Mouse (Mus musculus) ovary, postnatal 14 days (tissue): ENCODE data around the gene Ubap1.
A peak's percentile ranks its signal among the peaks of the same experiment; 100 is the strongest.

ENCODE experiments used
- DNase-seq: peaks from one replicate; pipeline ENCODE4 v3.0.0; 2022; ENCODE audit warnings: low spot score

Gene Ubap1

DNA sequence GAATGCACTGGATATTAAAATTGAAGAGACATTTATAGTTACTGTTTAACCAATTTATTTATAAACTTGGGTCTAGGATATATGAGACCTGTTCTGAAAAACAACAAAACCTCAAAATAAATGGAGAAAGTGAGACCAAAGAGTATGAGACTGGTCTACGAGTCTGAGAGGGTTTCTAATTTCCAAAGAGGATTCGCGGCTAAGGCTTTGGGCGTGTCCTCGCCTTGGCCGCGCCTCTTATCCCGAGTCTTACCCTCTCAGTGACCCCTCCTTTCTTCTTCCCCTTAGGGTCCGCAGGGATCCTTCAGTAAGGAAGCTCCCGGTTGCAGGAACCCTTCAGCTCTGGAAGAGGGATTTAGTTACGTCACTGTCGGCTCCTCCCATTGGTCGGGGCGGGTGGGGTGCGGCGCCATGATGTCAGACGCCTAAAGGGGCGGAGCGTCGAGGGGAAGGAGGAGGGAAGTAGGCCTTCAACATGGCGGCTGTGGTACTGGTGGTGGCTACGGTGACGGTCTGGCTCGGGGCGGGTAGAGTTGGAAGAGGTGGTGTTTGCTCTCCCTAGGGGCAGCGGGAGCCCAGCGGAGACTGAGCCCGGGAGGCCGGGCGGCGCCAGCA, at the start of gene Ubap1:
Ubap1 (plus strand) TSS at position 413 of the 615 bp plus-strand sequence.
- peak; percentile 83 for DNase-seq

DNA sequence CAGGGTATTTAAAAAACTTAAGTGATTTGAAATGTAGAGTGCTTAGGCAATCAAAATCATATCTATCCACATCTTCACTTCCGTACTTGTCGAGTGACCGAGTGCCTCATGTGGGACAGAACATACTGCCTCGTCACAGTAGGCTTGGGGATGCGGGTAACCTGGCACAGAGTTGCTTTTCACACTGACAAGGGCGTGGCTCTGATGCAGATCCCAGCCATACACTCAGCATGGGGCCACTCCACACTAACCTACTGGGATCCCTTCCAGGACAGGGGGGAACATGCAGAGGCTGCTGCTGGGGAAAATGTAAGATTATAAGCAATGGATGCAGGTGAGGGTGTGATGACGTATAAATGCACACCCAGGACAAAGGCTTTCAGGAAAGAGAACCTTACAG, 45.1 kb upstream of the Ubap1 start:
- no peak for DNase-seq

GRCm38 (mm10) chr4:41304302-41304701, 44.5 kb upstream of the Ubap1 start:
- DNase-seq, result no peak

- DNase-seq, result no peak
These were observed 41.4 kb upstream of the Ubap1 start for GRCm38 (mm10) chr4:41307406-41307805.

DNA sequence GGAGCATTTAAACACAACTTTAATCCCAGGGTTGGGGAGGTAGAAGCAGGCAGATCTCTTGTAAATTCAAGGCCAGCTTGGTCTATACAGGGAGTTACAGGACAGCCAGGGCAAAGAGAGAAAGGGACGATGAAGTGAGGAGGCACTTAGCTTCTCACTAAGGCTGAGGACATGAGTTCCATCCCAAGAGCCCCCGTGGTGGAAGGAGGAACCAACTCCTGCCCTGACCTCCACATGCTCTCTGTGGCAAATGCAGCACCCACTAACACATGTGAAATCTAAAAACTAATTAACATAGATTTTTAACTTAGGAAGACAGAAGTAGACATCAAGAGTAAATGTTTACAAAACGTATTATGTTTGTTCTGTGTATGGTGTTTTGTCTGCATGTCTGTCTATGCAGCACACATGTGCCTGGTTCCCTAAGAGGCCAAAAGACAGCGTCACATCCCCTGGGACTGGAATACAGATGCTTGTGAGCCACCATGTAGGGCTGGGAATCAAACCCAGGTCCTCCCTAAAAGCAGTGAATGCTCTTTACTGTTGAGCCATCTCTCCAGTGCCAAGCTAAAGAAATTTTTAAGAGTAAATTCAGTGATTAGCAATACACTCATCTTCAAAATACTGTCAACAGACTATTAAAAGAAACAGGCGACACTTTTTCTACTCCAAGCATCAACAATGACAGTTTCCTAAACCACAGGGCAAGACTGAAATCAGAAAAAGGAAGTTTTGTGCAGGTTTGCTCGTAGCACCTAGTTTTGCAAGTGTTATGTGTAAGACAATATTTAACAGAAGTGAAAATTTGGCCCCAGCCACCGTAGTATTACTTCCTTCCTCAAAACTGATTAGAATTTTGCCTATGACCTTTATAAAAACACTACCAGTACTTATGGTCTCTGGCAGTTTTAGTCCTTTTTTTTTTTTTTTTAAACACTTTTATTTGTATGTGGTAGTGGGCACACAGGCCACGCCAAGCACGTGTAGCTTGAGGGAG, 37.9 kb upstream of the Ubap1 start:
- DNase-seq, result no peak

GRCm38 (mm10) chr4:41313722-41314121, 35.1 kb upstream of the Ubap1 start:
- no peak for DNase-seq

GRCm38 (mm10) chr4:41314141-41315129, 34.4 kb upstream of the Ubap1 start, which contains the start of gene Dcaf12:
Gene Dcaf12 (minus strand): TSS chr4:41314889.
- peak; percentile 92 for DNase-seq

GRCm38 (mm10) chr4:41315173-41315572, 33.6 kb upstream of the Ubap1 start:
- DNase-seq, result no peak

- DNase-seq, result no peak
These were observed 30.5 kb upstream of the Ubap1 start for GRCm38 (mm10) chr4:41318267-41318666.

- DNase-seq, result no peak
These were observed 27.8 kb upstream of the Ubap1 start for GRCm38 (mm10) chr4:41320971-41321370.

DNA sequence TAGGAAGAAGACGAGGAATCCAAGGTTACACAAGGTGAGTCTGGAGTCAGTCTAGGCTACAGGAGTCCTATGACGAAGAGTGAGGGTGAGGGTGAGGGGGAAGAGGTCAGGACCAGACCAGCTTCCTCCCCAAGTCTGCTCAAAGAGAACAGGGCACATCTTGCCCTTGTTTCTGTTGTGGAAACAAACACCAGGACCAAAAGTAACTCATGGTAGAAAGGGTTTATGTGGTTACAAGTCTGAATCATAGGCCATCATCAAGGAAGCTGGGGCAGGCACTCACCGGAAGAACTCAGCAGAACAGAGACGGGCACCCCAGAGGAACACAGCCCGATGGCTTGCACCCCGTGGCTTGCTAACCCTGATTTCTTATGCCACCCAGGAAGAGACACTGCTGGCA, 21.9 kb upstream of the Ubap1 start:
- no peak for DNase-seq

- no peak for DNase-seq
These were observed 19.3 kb upstream of the Ubap1 start for GRCm38 (mm10) chr4:41329481-41329880.

- no peak for DNase-seq
These were observed 17.7 kb upstream of the Ubap1 start for GRCm38 (mm10) chr4:41331085-41331484.

DNA sequence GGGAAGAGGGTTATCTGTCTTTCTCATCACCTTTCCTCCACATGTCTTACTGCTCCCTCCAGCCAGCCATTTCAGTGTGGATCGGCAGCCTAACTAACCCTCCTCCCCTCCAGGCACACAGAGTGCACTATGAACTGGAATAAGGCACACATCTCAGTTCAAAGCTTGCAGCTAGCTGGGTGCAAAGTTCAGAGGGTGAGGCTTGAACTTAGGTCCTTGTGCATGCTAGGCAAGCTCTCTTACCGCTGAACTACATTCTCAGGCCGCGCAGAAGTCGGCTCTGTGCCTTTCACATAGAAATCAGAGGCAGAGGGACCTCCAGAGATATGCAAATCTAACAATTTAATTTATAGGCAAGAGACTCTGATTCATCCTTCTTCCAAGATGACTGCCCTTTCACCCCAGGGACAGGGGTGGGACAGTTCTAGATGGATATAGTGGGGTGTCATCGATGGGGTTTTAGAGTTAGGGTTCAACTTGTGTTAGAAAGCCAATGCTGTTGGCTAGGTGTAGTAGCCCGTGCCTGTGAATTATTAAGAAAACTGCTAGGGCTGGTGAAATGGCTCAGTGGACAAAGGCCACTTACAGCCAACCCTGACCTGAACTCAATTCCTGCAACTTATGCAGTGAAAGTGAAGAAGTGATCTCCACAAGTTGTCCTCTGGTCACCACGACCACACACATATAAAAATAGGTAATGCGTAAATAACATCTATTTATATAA, 16.9 kb upstream of the Ubap1 start:
- DNase-seq, result no peak

DNA sequence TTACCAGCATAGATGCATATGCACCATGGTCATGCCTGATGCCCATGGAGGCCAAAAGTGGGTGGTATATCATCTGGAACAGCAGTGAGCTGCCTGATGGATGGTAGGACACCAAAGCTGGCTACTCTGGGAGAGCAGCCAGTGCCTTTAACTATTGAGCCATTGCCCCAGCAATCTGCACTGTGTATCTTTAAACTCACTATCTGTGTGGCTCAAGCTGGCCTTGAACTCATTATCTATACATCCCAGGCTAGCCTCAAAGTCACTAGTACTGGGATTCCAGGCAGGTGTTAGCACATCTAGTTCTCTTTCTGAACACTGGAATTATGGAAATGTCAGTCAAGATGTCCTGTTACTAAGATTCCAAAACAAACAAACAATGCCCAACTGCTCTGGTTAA, 12.2 kb upstream of the Ubap1 start:
- no peak for DNase-seq

DNA sequence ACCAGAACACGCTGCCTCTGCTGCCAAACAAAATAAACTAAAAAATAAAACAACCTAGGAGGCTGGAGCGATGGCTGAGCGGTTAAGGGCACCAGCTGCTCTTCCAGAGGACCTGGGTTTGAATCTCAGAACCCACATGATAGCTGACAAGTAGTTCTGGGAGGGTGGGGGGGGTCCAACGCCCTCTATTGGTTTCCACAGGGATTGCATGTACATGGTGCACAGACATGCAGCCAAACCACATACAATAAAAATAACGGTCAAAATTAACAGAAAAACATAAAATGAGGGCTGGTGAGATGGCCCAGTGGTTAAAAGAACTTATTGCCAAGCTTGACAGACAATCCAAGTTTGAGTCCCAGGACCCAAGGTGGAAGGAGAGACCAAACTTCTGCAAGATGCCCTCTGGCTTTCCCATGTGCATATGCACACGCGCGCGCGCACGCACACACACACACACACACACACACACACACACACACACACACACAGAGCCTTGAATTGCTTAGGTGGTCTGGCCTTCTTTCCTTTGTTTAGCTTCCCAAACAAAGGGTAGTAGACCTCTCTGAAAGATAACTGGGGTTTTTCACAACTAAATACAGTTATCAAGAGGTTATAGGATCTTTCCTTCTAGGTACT, 7.8 kb upstream of the Ubap1 start:
- no peak for DNase-seq

DNA sequence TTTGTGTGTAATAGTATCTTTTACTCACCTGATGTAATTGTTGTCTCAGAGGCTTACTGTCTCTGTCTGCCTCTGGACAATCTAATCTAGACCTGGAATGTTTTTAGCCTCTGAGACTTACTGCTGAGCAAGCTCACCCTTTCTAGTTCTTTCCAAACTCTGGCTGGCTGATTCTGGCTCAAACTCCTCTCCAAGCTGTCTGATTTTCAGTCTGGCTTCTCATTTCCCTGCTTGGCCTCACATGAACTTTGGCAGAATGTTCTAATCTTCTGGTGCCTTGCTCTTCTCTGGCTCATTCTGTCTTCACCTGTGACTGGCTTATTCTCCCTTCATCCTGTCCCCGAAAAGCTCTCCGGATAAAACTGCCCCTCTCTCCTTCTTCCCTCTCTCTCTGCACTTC, 2.8 kb upstream of the Ubap1 start:
- DNase-seq, result no peak

DNA sequence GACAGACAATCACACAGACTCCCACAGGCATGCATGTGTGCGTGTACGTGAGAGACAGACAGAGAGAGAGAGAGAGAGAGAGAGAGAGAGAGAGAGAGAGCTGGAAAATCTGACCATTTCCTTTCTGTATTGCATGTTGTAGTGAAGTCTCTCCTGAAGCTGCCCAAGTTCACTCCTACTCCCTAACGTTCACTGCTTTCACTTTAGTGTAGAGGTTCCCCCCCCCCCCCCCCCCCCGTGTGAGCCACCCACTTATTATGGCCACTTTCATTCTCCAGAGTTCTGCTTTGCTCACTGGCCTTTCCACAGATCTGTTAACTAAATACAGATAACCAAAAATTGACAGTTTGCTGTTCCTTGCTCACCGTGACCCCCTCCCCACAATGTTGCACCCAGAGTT, 957 bp upstream of the Ubap1 start:
- no peak for DNase-seq

DNA sequence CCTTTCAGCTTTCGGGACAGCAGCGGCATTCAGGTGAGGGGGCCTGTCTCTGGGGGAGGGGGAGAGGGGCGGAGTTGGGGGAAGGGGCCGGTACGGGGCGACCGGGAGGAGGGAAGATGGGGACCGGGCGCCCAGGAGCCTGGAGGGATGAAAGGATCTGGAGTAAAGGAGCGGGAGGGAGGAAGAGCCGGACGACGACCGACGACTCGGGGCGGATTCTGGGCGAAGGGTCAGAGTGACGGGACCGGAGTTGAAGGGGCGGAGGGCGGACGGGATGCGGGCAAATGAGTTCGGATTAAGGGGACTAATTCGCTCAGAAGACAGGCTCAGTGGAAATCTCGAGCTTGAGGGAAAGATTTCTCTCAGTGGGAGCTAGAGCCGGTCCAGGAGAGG, 399 bp downstream of the Ubap1 start:
- DNase-seq, result peak; percentile 46

- DNase-seq, result no peak
These were observed 4.0 kb downstream of the Ubap1 start for GRCm38 (mm10) chr4:41352758-41353157.

DNA sequence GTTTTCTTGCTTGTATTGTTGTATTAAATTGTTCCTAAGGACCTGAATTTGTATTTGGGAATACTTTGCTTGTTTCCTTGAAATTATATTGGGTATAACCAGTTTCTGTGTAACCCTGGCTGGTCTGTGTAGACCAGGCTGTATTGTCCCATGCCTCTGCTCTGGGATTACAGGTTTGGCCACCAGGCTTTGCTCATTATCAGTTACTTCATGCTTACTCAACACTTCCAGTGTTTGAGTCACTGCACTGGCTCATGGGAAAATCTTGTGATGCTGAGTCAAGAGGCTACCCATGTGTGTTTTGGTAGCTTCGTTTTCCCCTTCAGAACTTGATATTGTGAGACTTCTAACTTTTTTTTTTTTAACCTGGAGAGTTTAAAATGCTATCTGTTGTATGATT, 4.5 kb downstream of the Ubap1 start:
- no peak for DNase-seq
